8 mouse cellular contexts compared by ENCODE assay signal in the genomic region with DNA sequence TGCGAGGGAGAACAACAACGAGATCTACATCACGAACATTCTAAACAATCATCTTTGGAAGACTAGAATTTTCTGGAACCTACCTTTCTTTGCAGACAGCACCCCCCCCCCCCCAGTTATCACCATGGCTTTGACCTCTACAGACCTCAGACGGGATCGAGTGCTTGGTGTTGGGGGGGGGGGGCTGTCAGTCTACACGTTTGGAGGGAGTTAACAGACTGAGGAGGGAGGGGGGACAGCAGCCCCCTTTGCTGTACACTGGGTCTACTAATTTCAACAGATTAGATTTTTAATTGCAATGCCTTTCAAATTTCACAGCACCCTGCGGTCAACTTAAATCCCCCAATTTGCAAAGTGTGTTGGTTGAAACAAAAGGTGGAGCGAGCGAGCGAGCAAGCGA. TPM values are rescaled to one million over a fixed set of nuclear protein-coding genes. Genes with fewer than 3 reads are reported as not detected.
A peak's percentile ranks its signal among the peaks of the same experiment; 100 is the strongest.
DNase-seq lines count a peak whose midpoint lies in the region; ATAC-seq and TF ChIP-seq lines count a peak whose summit lies in the region.
"Had no signal": no experiment of that assay in that cellular context is flagged by ENCODE, and none has a peak within 500 bp of the region (broad histone marks: within the 10 kb centered on the region; RNA-seq: fewer than 3 reads in every experiment).

No protein-coding gene starts in this region.

- no peak overlapping the region for H3K4me3 ChIP-seq in left cerebral cortex, adult 2 months
- peak overlapping the region; percentile 1; the same call in 1 of the 2 replicates for H3K4me3 ChIP-seq in forebrain, embryonic 14.5 days (ENCODE audit: low read depth, low read length)
- no peak overlapping the region for H3K4me3 ChIP-seq in intestine, embryonic 16.5 days (ENCODE audit: low read length)
- 0 out of 2 replicates have a peak overlapping the region, but pooled peaks have one; percentile 0 for H3K4me3 ChIP-seq in neural tube, embryonic 15.5 days (replicated peaks)

- H3K4me2 ChIP-seq in forebrain, embryonic 14.5 days (ENCODE audit: low read length): peak overlapping the region; percentile 47
- H3K4me2 ChIP-seq in intestine, embryonic 16.5 days (ENCODE audit: low read depth, low read length): no peak overlapping the region
- H3K4me2 ChIP-seq in neural tube, embryonic 15.5 days: peak overlapping the region; percentile 45

- no peak for DNase-seq in left cerebral cortex, adult 2 months (ENCODE audit: extremely low spot score in 1 of 2, low spot score in 2 of 2)
- no peak for DNase-seq in left cerebral cortex, adult 9 months (ENCODE audit: low spot score in 2 of 2)
- no peak for DNase-seq in forebrain, embryonic 14.5 days (ENCODE audit: low spot score)
- DNase-seq: thymus, adult 2 months had no signal

- WGBS in forebrain, embryonic 14.5 days: 11% methylated on average over 11 of the region's 11 CpGs
- WGBS in intestine, embryonic 16.5 days: 59% methylated on average over 11 of the region's 11 CpGs
- WGBS in neural tube, embryonic 15.5 days: 39% methylated on average over 11 of the region's 11 CpGs

- peak; percentile 37 for ATAC-seq in forebrain, embryonic 14.5 days
- no peak for ATAC-seq in intestine, embryonic 16.5 days
- peak; percentile 60; the same call in 1 of the 2 replicates for ATAC-seq in neural tube, embryonic 15.5 days (ENCODE audit: low FRiP score)
- no peak for ATAC-seq in inflammation-experienced regulatory T-cells, adult 6 months
- no peak for ATAC-seq in frontal cortex, adult (ENCODE audit: low TSS enrichment)

- no peaks in the 10 kb centered on the region for H3K27me3 ChIP-seq in forebrain, embryonic 14.5 days (replicated peaks; ENCODE audit: control insufficient read depth, insufficient read depth, low read length)
- no peaks in the 10 kb centered on the region for H3K27me3 ChIP-seq in intestine, embryonic 16.5 days (replicated peaks; ENCODE audit: control insufficient read depth, insufficient read depth, low read length)
- H3K27me3 ChIP-seq in neural tube, embryonic 15.5 days (replicated peaks): no peaks in the 10 kb centered on the region

- H3K36me3 ChIP-seq in forebrain, embryonic 14.5 days (ENCODE audit: control insufficient read depth, insufficient read depth, low read length): no peaks in the 10 kb centered on the region
- no peaks in the 10 kb centered on the region for H3K36me3 ChIP-seq in intestine, embryonic 16.5 days (ENCODE audit: control insufficient read depth, insufficient read depth, low read length)
- no peaks in the 10 kb centered on the region for H3K36me3 ChIP-seq in neural tube, embryonic 15.5 days

- intact Hi-C loops in left cerebral cortex, adult 2 months (cut with DNase I): no loop called here

- H3K9ac ChIP-seq in forebrain, embryonic 14.5 days (ENCODE audit: low read length): peak overlapping the region; percentile 51
- no peak overlapping the region for H3K9ac ChIP-seq in intestine, embryonic 16.5 days (ENCODE audit: low read depth, low read length)
- no peak overlapping the region for H3K9ac ChIP-seq in neural tube, embryonic 15.5 days (replicated peaks)

- H3K9me3 ChIP-seq in forebrain, embryonic 14.5 days (replicated peaks; ENCODE audit: control insufficient read depth, low read length): no peaks in the 10 kb centered on the region
- H3K9me3 ChIP-seq in intestine, embryonic 16.5 days (ENCODE audit: control insufficient read depth, low read length): no peaks in the 10 kb centered on the region
- no peaks in the 10 kb centered on the region for H3K9me3 ChIP-seq in neural tube, embryonic 15.5 days (replicated peaks)

- H3K27ac ChIP-seq in left cerebral cortex, adult 2 months: peak overlapping the region; percentile 89
- peak overlapping the region; percentile 77 for H3K27ac ChIP-seq in forebrain, embryonic 14.5 days (ENCODE audit: low read depth, low read length)
- H3K27ac ChIP-seq in intestine, embryonic 16.5 days (ENCODE audit: low read length): peak overlapping the region; percentile 96
- peak overlapping the region; percentile 79 for H3K27ac ChIP-seq in neural tube, embryonic 15.5 days (replicated peaks)

- H3K4me1 ChIP-seq in forebrain, embryonic 14.5 days (ENCODE audit: control insufficient read depth, insufficient read depth, low read length): peaks cover 28% of the 10 kb centered on the region
- peaks cover 28% of the 10 kb centered on the region for H3K4me1 ChIP-seq in intestine, embryonic 16.5 days (ENCODE audit: control insufficient read depth, insufficient read depth, low read length)
- H3K4me1 ChIP-seq in neural tube, embryonic 15.5 days: peaks cover 37% of the 10 kb centered on the region

- no peak for TF ChIP-seq CTCF in left cerebral cortex, adult 2 months (IDR thresholded peaks at IDR 0.05)

RNA-seq across cellular contexts. Expression of gene Hlf, which starts 20.3 kb away (rescaled TPM):
- total RNA-seq in left cerebral cortex, adult 2 months (2021): 100 to 1,000 TPM; 138 to 143 TPM
- polyA plus RNA-seq in forebrain, embryonic 14.5 days (2014; fragmentation: Nextera tagmentation; extraction: Ambion mirVana): 3.5 and 4.9 TPM in 2 replicates
- polyA plus RNA-seq in intestine, embryonic 16.5 days (2015; fragmentation: Nextera tagmentation; extraction: Ambion mirVana): 0.79 and 2.1 TPM in 2 replicates
- 2.6 and 3.2 TPM in 2 replicates for polyA plus RNA-seq in neural tube, embryonic 15.5 days (2015; fragmentation: Nextera tagmentation; extraction: Ambion mirVana)
- 1 to 10 TPM; 1.5 to 2.4 (median 1.5) TPM for polyA plus RNA-seq in inflammation-experienced regulatory T-cells, adult 6 months (2017; shearing (Covaris generic))

Comparison
In these comparisons a context has a peak if more than half of its experiments do, and no peak if none do; other contexts are left out.
1. H3K4me3 ChIP-seq: peak in forebrain, embryonic 14.5 days (single experiment) and neural tube, embryonic 15.5 days (single experiment); none in left cerebral cortex, adult 2 months (single experiment) and intestine, embryonic 16.5 days (single experiment).
2. ATAC-seq: peak in forebrain, embryonic 14.5 days (single experiment) and neural tube, embryonic 15.5 days (single experiment); none in intestine, embryonic 16.5 days (single experiment), inflammation-experienced regulatory T-cells, adult 6 months (single experiment) and frontal cortex, adult (single experiment).
3. Peak in every context shown above with its lines, with median percentiles within 50 percentile points of each other: H3K27ac ChIP-seq.